Mouse (Mus musculus): ENCODE data around the gene Zfp980.
"Not testable (repeated sequence)": the region's sequence is repeated elsewhere in the genome, so short reads cannot be mapped to it uniquely, and the experiment has no call there.

- not testable (repeated sequence) for TF ChIP-seq CTCF (IDR thresholded peaks at IDR 0.05; ENCODE audit: extremely low read depth, insufficient read depth, insufficient read length, insufficient replicate concordance); POLR2A (IDR thresholded peaks at IDR 0.05; ENCODE audit: low read depth, low read length)
These were observed 29.9 kb upstream of the Zfp980 start for GRCm38 (mm10) chr4:145640416-145641185.

All from spleen, adult 2 months (tissue).